Mouse (Mus musculus) lung, postnatal 36 days (tissue): ENCODE data around the gene 4930404H24Rik.
"Not testable (repeated sequence)": the region's sequence is repeated elsewhere in the genome, so short reads cannot be mapped to it uniquely, and the experiment has no call there.

Experiments
- DNase-seq: peaks from one replicate; pipeline ENCODE4 v3.0.0; 2022; ENCODE audit warnings: mixed read lengths

4930404H24Rik gene

GRCm38 (mm10) chr2:153479486-153479885 lies 13.1 kb upstream of the 4930404H24Rik start:
- no peak for DNase-seq

GRCm38 (mm10) chr2:153481108-153481860 lies 11.3 kb upstream of the 4930404H24Rik start:
- no peak for DNase-seq

- DNase-seq, result no peak
Measured at GRCm38 (mm10) chr2:153481861-153482120, 10.8 kb upstream of the 4930404H24Rik start.

GRCm38 (mm10) chr2:153483118-153483983 lies 9.2 kb upstream of the 4930404H24Rik start:
- DNase-seq, result peak; percentile 37

GRCm38 (mm10) chr2:153484071-153484470 lies 8.5 kb upstream of the 4930404H24Rik start:
- DNase-seq, result no peak

GRCm38 (mm10) chr2:153490116-153490515 lies 2.5 kb upstream of the 4930404H24Rik start:
- DNase-seq, result no peak

- DNase-seq, result no peak
Measured at GRCm38 (mm10) chr2:153490940-153491339, 1.6 kb upstream of the 4930404H24Rik start.

- DNase-seq, result no peak
Measured at GRCm38 (mm10) chr2:153491512-153492178, 945 bp upstream of the 4930404H24Rik start.

GRCm38 (mm10) chr2:153492179-153492517 lies 442 bp upstream of the 4930404H24Rik start:
- DNase-seq, result no peak

GRCm38 (mm10) chr2:153493393-153493731 lies 772 bp downstream of the 4930404H24Rik start:
- DNase-seq, result no peak

- no peak for DNase-seq
Measured at GRCm38 (mm10) chr2:153493781-153494292, 1.2 kb downstream of the 4930404H24Rik start.

GRCm38 (mm10) chr2:153494293-153494811 lies 1.8 kb downstream of the 4930404H24Rik start:
- no peak for DNase-seq

GRCm38 (mm10) chr2:153495391-153495790 lies 2.8 kb downstream of the 4930404H24Rik start:
- DNase-seq, result not testable (repeated sequence)

GRCm38 (mm10) chr2:153495818-153496217 lies 3.2 kb downstream of the 4930404H24Rik start:
- no peak for DNase-seq

- no peak for DNase-seq
Measured at GRCm38 (mm10) chr2:153496301-153496700, 3.7 kb downstream of the 4930404H24Rik start.

- DNase-seq, result no peak
Measured at GRCm38 (mm10) chr2:153496898-153497297, 4.3 kb downstream of the 4930404H24Rik start.

GRCm38 (mm10) chr2:153499154-153499553 lies 6.6 kb downstream of the 4930404H24Rik start:
- DNase-seq, result peak; percentile 65

GRCm38 (mm10) chr2:153506385-153506784 lies 13.8 kb downstream of the 4930404H24Rik start:
- DNase-seq, result no peak

GRCm38 (mm10) chr2:153507969-153508368 lies 15.4 kb downstream of the 4930404H24Rik start:
- DNase-seq, result no peak

- DNase-seq, result no peak
Measured at GRCm38 (mm10) chr2:153508405-153508804, 15.8 kb downstream of the 4930404H24Rik start.

- DNase-seq, result no peak
Measured at GRCm38 (mm10) chr2:153509211-153510029, 16.8 kb downstream of the 4930404H24Rik start.

GRCm38 (mm10) chr2:153510136-153510535 lies 17.5 kb downstream of the 4930404H24Rik start:
- DNase-seq, result no peak
